Mouse (Mus musculus) layer of hippocampus, adult 11-12 months (tissue): Measurements from ENCODE around the gene Csf3.
"Not testable (repeated sequence)": the region's sequence is repeated elsewhere in the genome, so short reads cannot be mapped to it uniquely, and the experiment has no call there.

Experiments
- DNase-seq: peaks from one replicate; pipeline ENCODE4 v3.0.0; 2022; ENCODE audit warnings: low spot score

Gene Csf3

GRCm38 (mm10) chr11:98696454-98697216 lies 4.4 kb upstream of the Csf3 start:
- DNase-seq: no peak

GRCm38 (mm10) chr11:98697225-98697624 lies 3.8 kb upstream of the Csf3 start:
- no peak for DNase-seq

- no peak for DNase-seq
Measured at GRCm38 (mm10) chr11:98698849-98699640, 2.0 kb upstream of the Csf3 start.

GRCm38 (mm10) chr11:98699911-98700310 lies 1.2 kb upstream of the Csf3 start:
- DNase-seq: peak; percentile 81

GRCm38 (mm10) chr11:98702323-98702722 lies 1.3 kb downstream of the Csf3 start:
- DNase-seq: no peak

- no peak for DNase-seq
Measured at GRCm38 (mm10) chr11:98705021-98705420, 4.0 kb downstream of the Csf3 start.

GRCm38 (mm10) chr11:98707401-98708281 lies 6.6 kb downstream of the Csf3 start:
- DNase-seq: no peak

GRCm38 (mm10) chr11:98708282-98708956 lies 7.4 kb downstream of the Csf3 start:
- DNase-seq: no peak

- no peak for DNase-seq
Measured at GRCm38 (mm10) chr11:98709001-98709741, 8.1 kb downstream of the Csf3 start.

- DNase-seq: peak; percentile 81
Measured at GRCm38 (mm10) chr11:98710416-98711045, 9.5 kb downstream of the Csf3 start.

- no peak for DNase-seq
Measured at GRCm38 (mm10) chr11:98711046-98711434, 10.0 kb downstream of the Csf3 start.

GRCm38 (mm10) chr11:98712009-98712408 lies 10.9 kb downstream of the Csf3 start:
- not testable (repeated sequence) for DNase-seq

- DNase-seq: no peak
Measured at GRCm38 (mm10) chr11:98713703-98714102, 12.6 kb downstream of the Csf3 start.

GRCm38 (mm10) chr11:98715946-98716345 lies 14.9 kb downstream of the Csf3 start:
- DNase-seq: no peak

GRCm38 (mm10) chr11:98717904-98718303 lies 16.8 kb downstream of the Csf3 start:
- peak; percentile 85 for DNase-seq

GRCm38 (mm10) chr11:98720756-98721155 lies 19.7 kb downstream of the Csf3 start:
- no peak for DNase-seq

GRCm38 (mm10) chr11:98721458-98722226 lies 20.6 kb downstream of the Csf3 start:
- DNase-seq: peak; percentile 65

GRCm38 (mm10) chr11:98723098-98723497 lies 22.0 kb downstream of the Csf3 start:
- DNase-seq: no peak

- DNase-seq: no peak
Measured at GRCm38 (mm10) chr11:98725926-98726506, 25.0 kb downstream of the Csf3 start.
